Mouse (Mus musculus) urinary bladder, postnatal 0 days (tissue): ENCODE measurements around the gene Ormdl1. TPM values are rescaled to one million over a fixed set of nuclear protein-coding genes. Genes with fewer than 3 reads are reported as not detected.

ENCODE experiments used
- polyA plus RNA-seq: library from polyadenylated mRNA; unstranded; fragments of >200 nt; fragmentation: Nextera tagmentation; extraction: Ambion mirVana; gene quantifications from 2 replicates; pipeline ENCODE4 v1.2.1, GENCODE M21; 2015

Ormdl1 gene
- 31.2 and 32.4 TPM in 2 replicates for polyA plus RNA-seq

GRCm38 (mm10) chr1:53296581-53297383, at the start of gene Ormdl1, which contains the start of the genes Pms1 and Gm28778:
Ormdl1 (plus strand) TSS chr1:53297095.
Pms1 (minus strand) TSS chr1:53297018.
Gm28778 (plus strand) TSS chr1:53297111.

GRCm38 (mm10) chr1:53312989-53313967, 16.4 kb downstream of the Ormdl1 start, which contains the start of gene Osgepl1:
Osgepl1 (plus strand) TSS chr1:53313624.

GRCm38 (mm10) chr1:53352327-53353261, 55.7 kb downstream of the Ormdl1 start, which contains the start of the genes Asdurf, Gm28551 and Asnsd1:
Asdurf (minus strand) TSS chr1:53352619.
Gm28551 (minus strand) TSS chr1:53352667.
Asnsd1 (minus strand) TSS chr1:53352752.

Other genes starting within 250 kb of the Ormdl1 start
- gene Mstn, start 235.5 kb upstream of the Ormdl1 start, polyA plus RNA-seq = 0.05 TPM in 1 of 2 replicates, not detected in the other
- gene 1700019A02Rik, start 109.5 kb upstream of the Ormdl1 start, polyA plus RNA-seq = not detected in 2 replicates
- gene Pms1, start 77 bp upstream of the Ormdl1 start, polyA plus RNA-seq = 3.6 and 3.7 TPM in 2 replicates
- gene Gm28778, start within 50 bp of the Ormdl1 start, polyA plus RNA-seq = not detected in 2 replicates
- 14.4 and 16.3 TPM in 2 replicates for gene Osgepl1, start 16.5 kb downstream of the Ormdl1 start, polyA plus RNA-seq
- gene Asdurf, start 55.5 kb downstream of the Ormdl1 start, polyA plus RNA-seq = 14.0 TPM in 1 of 2 replicates, not detected in the other
- gene Gm28551, start 55.6 kb downstream of the Ormdl1 start, polyA plus RNA-seq = 0.17 and 0.22 TPM in 2 replicates
- gene Asnsd1, start 55.7 kb downstream of the Ormdl1 start, polyA plus RNA-seq = 40.2 and 44.7 TPM in 2 replicates